Mouse (Mus musculus) hindbrain, embryonic 13.5 days (tissue): ENCODE measurements around the gene Taf11. TPM values are rescaled to one million over a fixed set of nuclear protein-coding genes. Genes with fewer than 3 reads are reported as not detected.

Experiments
- ATAC-seq: fragments of 200-750 bp; cut with Nextera tagmentation; 2 replicates; pipeline ENCODE4 v1.8.0; 2017; ENCODE audit warnings: moderate TSS enrichment; ENCODE audit not compliant: low FRiP score
- H3K27ac ChIP-seq: fragments of 300-500 bp; sonication (generic); 2 replicates; pipeline ENCODE4 v1.5.1; 2015; ENCODE audit warnings: inconsistent platforms, mild to moderate bottlenecking, moderate library complexity
- H3K27me3 ChIP-seq: fragments of 300-500 bp; sonication (generic); 2 replicates; pipeline ENCODE4 v1.6.1; 2015; ENCODE audit warnings: mild to moderate bottlenecking, inconsistent platforms
- H3K36me3 ChIP-seq: fragments of 300-500 bp; sonication (generic); 2 replicates; pipeline ENCODE4 v1.6.1; 2015; ENCODE audit warnings: mild to moderate bottlenecking, inconsistent platforms
- H3K4me1 ChIP-seq: fragments of 300-500 bp; sonication (generic); replicated peaks from 2 replicates; pipeline ENCODE4 v1.6.1; 2015; ENCODE audit warnings: inconsistent platforms
- H3K4me2 ChIP-seq: fragments of 300-500 bp; sonication (generic); 2 replicates; pipeline ENCODE4 v1.6.1; 2015; ENCODE audit warnings: inconsistent platforms, mild to moderate bottlenecking, moderate library complexity
- H3K4me3 ChIP-seq: fragments of 300-500 bp; sonication (generic); 2 replicates; pipeline ENCODE4 v1.5.1; 2015; ENCODE audit warnings: mild to moderate bottlenecking, inconsistent platforms
- H3K9ac ChIP-seq: fragments of 300-500 bp; sonication (generic); 2 replicates; pipeline ENCODE4 v1.6.1; 2015; ENCODE audit warnings: mild to moderate bottlenecking, inconsistent platforms
- H3K9me3 ChIP-seq: fragments of 300-500 bp; sonication (generic); 2 replicates; pipeline ENCODE4 v1.6.1; 2016; ENCODE audit warnings: inconsistent platforms
- WGBS: fragments of 180-500 bp; shearing (Covaris S2); methylation state at CpG from one replicate; pipeline ENCODE4 v1.1.7; 2015; 5-methylcytosine and 5-hydroxymethylcytosine counted together
- polyA plus RNA-seq: library from polyadenylated mRNA; unstranded; fragments of >200 nt; fragmentation: Nextera tagmentation; extraction: Ambion mirVana; gene quantifications from 2 replicates; pipeline ENCODE4 v1.2.1, GENCODE M21; 2015

Taf11 gene
- polyA plus RNA-seq, 1 experiment from 2014 or later = 76.1 TPM

GRCm38 (mm10) chr17:27938121-27938754 is 28.6 kb upstream of the Taf11 start:
- H3K9me3 ChIP-seq = no peaks in the 10 kb centered on the region
- no peak overlapping the region for H3K27ac ChIP-seq
- no peak overlapping the region for H3K4me3 ChIP-seq
- H3K27me3 ChIP-seq = no peaks in the 10 kb centered on the region
- WGBS = 90% methylated on average over 12 of the region's 12 CpGs
- no peaks in the 10 kb centered on the region for H3K36me3 ChIP-seq
- H3K4me2 ChIP-seq = no peak overlapping the region
- no peak overlapping the region for H3K9ac ChIP-seq
- peaks cover 39% of the 10 kb centered on the region for H3K4me1 ChIP-seq
- ATAC-seq = no peak

- WGBS = 89% methylated on average over 4 of the region's 4 CpGs
Observed at GRCm38 (mm10) chr17:27937054-27937615, 27.5 kb upstream of the Taf11 start.

GRCm38 (mm10) chr17:27935091-27935490 is 25.4 kb upstream of the Taf11 start:
- H3K4me2 ChIP-seq = no peak overlapping the region
- no peak overlapping the region for H3K27ac ChIP-seq
- ATAC-seq = no peak
- 88% methylated on average over 3 of the region's 3 CpGs for WGBS
- no peaks in the 10 kb centered on the region for H3K27me3 ChIP-seq
- H3K4me3 ChIP-seq = no peak overlapping the region
- peaks cover 28% of the 10 kb centered on the region for H3K4me1 ChIP-seq
- H3K9me3 ChIP-seq = no peaks in the 10 kb centered on the region
- no peak overlapping the region for H3K9ac ChIP-seq
- no peaks in the 10 kb centered on the region for H3K36me3 ChIP-seq

More at GRCm38 (mm10) chr17:27937054-27937615, 27.5 kb upstream of the Taf11 start:
- no peak overlapping the region for H3K27ac ChIP-seq
- H3K36me3 ChIP-seq = no peaks in the 10 kb centered on the region
- H3K4me3 ChIP-seq = no peak overlapping the region
- H3K4me2 ChIP-seq = no peak overlapping the region
- H3K9ac ChIP-seq = no peak overlapping the region
- no peaks in the 10 kb centered on the region for H3K27me3 ChIP-seq
- H3K9me3 ChIP-seq = no peaks in the 10 kb centered on the region
- H3K4me1 ChIP-seq = peaks cover 39% of the 10 kb centered on the region
- ATAC-seq = no peak

- Histone ChIP-seq H3K9me3 (no peaks in the 10 kb centered on the region), H3K27ac (no peak overlapping the region), H3K4me3 (no peak overlapping the region), H3K27me3 (no peaks in the 10 kb centered on the region), H3K4me1 (peaks cover 25% of the 10 kb centered on the region), H3K4me2 (no peak overlapping the region), H3K9ac (no peak overlapping the region), H3K36me3 (no peaks in the 10 kb centered on the region)
- no peak for ATAC-seq
- 93% methylated on average over 10 of the region's 10 CpGs for WGBS
Observed at GRCm38 (mm10) chr17:27934136-27934910, 24.7 kb upstream of the Taf11 start.

GRCm38 (mm10) chr17:27931826-27932225 is 22.2 kb upstream of the Taf11 start:
- Histone ChIP-seq H3K4me1 (peaks cover 2% of the 10 kb centered on the region; the same call in 1 of the 2 replicates), H3K27ac (no peak overlapping the region), H3K36me3 (0 out of 2 replicates have a peak, but pooled peaks cover 4% of the 10 kb centered on the region), H3K4me2 (no peak overlapping the region), H3K9me3 (no peaks in the 10 kb centered on the region), H3K27me3 (no peaks in the 10 kb centered on the region), H3K9ac (no peak overlapping the region), H3K4me3 (no peak overlapping the region)
- no peak for ATAC-seq
- 91% methylated on average over 4 of the region's 4 CpGs for WGBS

GRCm38 (mm10) chr17:27930291-27930690 is 20.6 kb upstream of the Taf11 start:
- 94% methylated on average over 5 of the region's 5 CpGs for WGBS
- H3K9me3 ChIP-seq = no peaks in the 10 kb centered on the region
- no peak for ATAC-seq

GRCm38 (mm10) chr17:27925504-27925903 is 15.9 kb upstream of the Taf11 start:
- ATAC-seq = no peak
- Histone ChIP-seq H3K9ac (no peak overlapping the region), H3K27me3 (no peaks in the 10 kb centered on the region), H3K9me3 (no peaks in the 10 kb centered on the region), H3K4me1 (peaks cover 20% of the 10 kb centered on the region), H3K36me3 (0 out of 2 replicates have a peak, but pooled peaks cover 4% of the 10 kb centered on the region), H3K27ac (no peak overlapping the region), H3K4me3 (no peak overlapping the region), H3K4me2 (no peak overlapping the region)
- WGBS = 76% methylated on average over 7 of the region's 7 CpGs

More at GRCm38 (mm10) chr17:27930291-27930690, 20.6 kb upstream of the Taf11 start:
- Histone ChIP-seq H3K4me3 (no peak overlapping the region), H3K4me2 (no peak overlapping the region), H3K27ac (no peak overlapping the region), H3K9ac (no peak overlapping the region), H3K36me3 (0 out of 2 replicates have a peak, but pooled peaks cover 4% of the 10 kb centered on the region), H3K27me3 (no peaks in the 10 kb centered on the region), H3K4me1 (no peaks in the 10 kb centered on the region; the same call in 1 of the 2 replicates)

- Histone ChIP-seq H3K9ac (no peak overlapping the region), H3K4me3 (no peak overlapping the region), H3K9me3 (no peaks in the 10 kb centered on the region), H3K27me3 (no peaks in the 10 kb centered on the region), H3K36me3 (0 out of 2 replicates have a peak, but pooled peaks cover 4% of the 10 kb centered on the region), H3K4me2 (no peak overlapping the region), H3K4me1 (peaks cover 20% of the 10 kb centered on the region), H3K27ac (no peak overlapping the region)
- 88% methylated on average over 4 of the region's 4 CpGs for WGBS
- no peak for ATAC-seq
Observed at GRCm38 (mm10) chr17:27925054-27925453, 15.4 kb upstream of the Taf11 start.

GRCm38 (mm10) chr17:27922174-27922712 is 12.6 kb upstream of the Taf11 start:
- no peak for ATAC-seq
- Histone ChIP-seq H3K27ac (peak overlapping the region; percentile 55; the same call in 1 of the 2 replicates), H3K4me3 (no peak overlapping the region), H3K9me3 (no peaks in the 10 kb centered on the region), H3K27me3 (no peaks in the 10 kb centered on the region), H3K36me3 (no peaks in the 10 kb centered on the region), H3K9ac (peak overlapping the region; percentile 29), H3K4me2 (no peak overlapping the region), H3K4me1 (peaks cover 20% of the 10 kb centered on the region)
- WGBS = 72% methylated on average over 11 of the region's 11 CpGs

GRCm38 (mm10) chr17:27920676-27921075 is 11.0 kb upstream of the Taf11 start:
- H3K9me3 ChIP-seq = no peaks in the 10 kb centered on the region
- H3K27ac ChIP-seq = no peak overlapping the region
- ATAC-seq = no peak
- H3K9ac ChIP-seq = no peak overlapping the region
- WGBS = 76% methylated on average over 4 of the region's 4 CpGs
- H3K4me2 ChIP-seq = no peak overlapping the region
- no peaks in the 10 kb centered on the region for H3K27me3 ChIP-seq
- H3K4me1 ChIP-seq = peaks cover 20% of the 10 kb centered on the region
- H3K36me3 ChIP-seq = no peaks in the 10 kb centered on the region
- no peak overlapping the region for H3K4me3 ChIP-seq

GRCm38 (mm10) chr17:27916366-27916765 is 6.7 kb upstream of the Taf11 start:
- Histone ChIP-seq H3K27me3 (no peaks in the 10 kb centered on the region), H3K4me3 (no peak overlapping the region), H3K4me2 (no peak overlapping the region), H3K9ac (no peak overlapping the region), H3K27ac (no peak overlapping the region), H3K9me3 (no peaks in the 10 kb centered on the region), H3K4me1 (peaks cover 13% of the 10 kb centered on the region), H3K36me3 (peaks cover 7% of the 10 kb centered on the region; the same call in 1 of the 2 replicates)
- ATAC-seq = no peak
- WGBS = 85% methylated on average over 4 of the region's 4 CpGs

GRCm38 (mm10) chr17:27914742-27915141 is 5.1 kb upstream of the Taf11 start:
- Histone ChIP-seq H3K4me3 (no peak overlapping the region), H3K27ac (no peak overlapping the region), H3K4me1 (peaks cover 25% of the 10 kb centered on the region), H3K4me2 (no peak overlapping the region), H3K36me3 (peaks cover 7% of the 10 kb centered on the region; the same call in 1 of the 2 replicates), H3K9me3 (no peaks in the 10 kb centered on the region), H3K27me3 (no peaks in the 10 kb centered on the region), H3K9ac (no peak overlapping the region)
- no peak for ATAC-seq
- WGBS = 95% methylated on average over 4 of the region's 4 CpGs
